Mouse (Mus musculus) kidney, embryonic 16.5 days (tissue): ENCODE data around the gene Olfr1564. TPM values are rescaled to one million over a fixed set of nuclear protein-coding genes. Genes with fewer than 3 reads are reported as not detected.

ENCODE experiments used
- polyA plus RNA-seq: library from polyadenylated mRNA; unstranded; fragments of >200 nt; fragmentation: Nextera tagmentation; extraction: Ambion mirVana; gene quantifications from 2 replicates; pipeline ENCODE4 v1.2.1, GENCODE M21; 2015

Gene Olfr1564
- polyA plus RNA-seq, 1 experiment from 2014 or later = not detected

Other genes starting within 250 kb of the Olfr1564 start
- 12.2 and 12.3 TPM in 2 replicates for gene Zfp952, start 228.6 kb downstream of the Olfr1564 start, polyA plus RNA-seq
- 14.4 and 14.8 TPM in 2 replicates for gene Zfp763, start 188.3 kb downstream of the Olfr1564 start, polyA plus RNA-seq
- gene 4921501E09Rik, start 153.6 kb downstream of the Olfr1564 start, polyA plus RNA-seq = not detected in 2 replicates
- 8.9 and 9.9 TPM in 2 replicates for gene Zfp563, start 132.4 kb downstream of the Olfr1564 start, polyA plus RNA-seq
- not detected in 2 replicates for gene Morc2b, start 82.0 kb downstream of the Olfr1564 start, polyA plus RNA-seq
- not detected in 2 replicates for gene Olfr55, start 53.2 kb downstream of the Olfr1564 start, polyA plus RNA-seq
- not detected in 2 replicates for gene Olfr239, start 30.4 kb downstream of the Olfr1564 start, polyA plus RNA-seq
- gene Zfp955a, start 33.5 kb upstream of the Olfr1564 start, polyA plus RNA-seq = 20.6 and 22.0 TPM in 2 replicates
- 0.04 TPM in 1 of 2 replicates, not detected in the other for gene Olfr63, start 43.0 kb upstream of the Olfr1564 start, polyA plus RNA-seq
- gene Zfp955b, start 67.9 kb upstream of the Olfr1564 start, polyA plus RNA-seq = 14.3 TPM in 2 replicates
- 9.7 and 12.1 TPM in 2 replicates for gene Zfp81, start 137.2 kb upstream of the Olfr1564 start, polyA plus RNA-seq
- gene Zfp101, start 173.0 kb upstream of the Olfr1564 start, polyA plus RNA-seq = 15.9 and 18.9 TPM in 2 replicates
- not detected in 2 replicates for gene Actl9, start 211.2 kb upstream of the Olfr1564 start, polyA plus RNA-seq